Mouse (Mus musculus) lung, postnatal 36 days (tissue): ENCODE results near the gene Dnajc13.

ENCODE experiments used
- DNase-seq: peaks from one replicate; pipeline ENCODE4 v3.0.0; 2022; ENCODE audit warnings: mixed read lengths

The Dnajc13 gene

DNA sequence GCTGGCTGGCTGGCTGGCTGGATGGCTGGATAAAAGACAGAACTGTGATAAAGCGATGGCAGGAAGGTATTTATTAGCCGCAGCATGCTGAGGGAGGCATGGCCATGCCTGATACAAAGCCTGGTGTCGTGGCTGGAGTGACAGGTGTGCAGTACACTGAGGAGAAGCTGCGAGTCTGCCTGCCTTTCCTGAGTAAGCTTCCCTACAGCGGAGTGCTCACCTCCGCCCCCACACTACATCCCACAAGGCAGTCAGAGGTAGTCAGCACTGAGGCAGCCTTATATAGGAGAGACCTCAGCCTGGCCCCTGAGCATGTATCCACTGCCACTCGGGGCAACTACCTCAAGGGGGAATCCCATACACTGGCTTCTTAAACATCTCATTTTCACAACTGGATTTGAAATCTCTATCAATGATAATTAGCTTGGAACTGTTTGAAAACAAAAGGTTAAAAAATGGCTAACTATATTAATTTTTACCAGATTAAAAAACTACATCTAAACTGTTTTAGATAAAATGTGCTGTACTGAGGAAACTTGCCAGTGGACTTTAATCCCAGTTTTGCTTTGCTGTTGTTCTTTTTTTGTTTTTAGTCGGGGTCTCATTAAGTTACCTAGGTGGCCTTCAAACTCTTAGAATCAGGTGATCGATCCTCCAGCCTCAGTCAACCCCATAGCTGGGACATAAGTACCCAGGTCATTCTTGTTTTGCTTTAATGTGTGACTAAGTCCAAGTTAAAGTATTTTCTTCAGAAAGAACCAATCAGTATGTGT lies 8.1 kb downstream of the Dnajc13 start:
- DNase-seq, result no peak

DNA sequence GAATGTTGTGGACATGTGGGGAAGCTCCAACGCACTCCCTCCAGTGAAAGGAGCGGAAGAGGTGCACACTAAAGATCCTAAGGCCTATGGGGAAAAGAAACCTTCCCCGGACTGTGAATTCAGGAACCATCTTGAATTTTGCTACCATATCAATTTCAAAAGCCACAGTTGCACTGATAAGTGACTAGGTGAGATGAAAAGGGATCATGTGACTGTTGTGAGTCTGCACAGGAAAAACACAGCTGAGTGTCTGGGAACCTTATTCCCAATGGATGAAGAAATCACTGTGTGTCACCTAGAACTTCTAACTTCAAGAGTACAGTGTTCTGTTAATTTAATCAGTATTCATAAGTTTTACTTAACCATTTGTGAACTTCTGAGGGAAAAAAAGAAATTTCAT lies 10.1 kb downstream of the Dnajc13 start:
- no peak for DNase-seq

- DNase-seq, result no peak
Observed at GRCm38 (mm10) chr9:104251687-104252086, 11.0 kb downstream of the Dnajc13 start.

- DNase-seq, result no peak
Observed at GRCm38 (mm10) chr9:104251111-104251510, 11.6 kb downstream of the Dnajc13 start.

GRCm38 (mm10) chr9:104247307-104247987 lies 15.3 kb downstream of the Dnajc13 start:
- no peak for DNase-seq

DNA sequence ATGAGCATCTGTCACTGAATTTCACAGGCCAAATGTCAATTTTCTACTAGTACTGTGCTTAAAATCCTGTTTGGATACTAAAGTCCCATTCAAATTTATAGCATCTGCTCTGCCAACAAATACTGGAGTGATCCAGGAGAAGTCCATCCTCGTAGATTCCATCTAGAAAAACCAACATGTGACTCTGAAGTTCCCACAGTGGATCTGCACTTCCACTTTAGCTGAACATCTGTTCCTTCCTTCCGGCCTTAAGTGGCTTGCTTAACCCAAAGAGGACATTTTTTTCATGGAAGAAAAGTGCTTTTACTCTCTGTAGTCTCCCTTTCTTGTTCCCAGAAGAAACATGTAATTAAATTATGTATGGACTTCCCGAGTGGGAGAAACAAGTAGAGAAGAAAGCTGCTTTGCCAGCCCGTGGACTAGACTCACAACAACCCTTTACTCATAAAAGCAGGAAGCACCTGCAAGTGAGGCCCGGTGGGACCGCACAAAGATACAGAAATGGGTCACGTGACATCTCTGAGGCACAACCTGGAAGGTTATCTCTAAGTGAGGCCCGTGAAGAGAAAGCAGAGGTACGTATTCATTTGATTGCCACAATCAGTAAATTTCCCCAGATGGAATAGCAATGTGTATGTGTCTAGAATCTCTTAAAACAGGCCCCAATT lies 18.8 kb downstream of the Dnajc13 start:
- no peak for DNase-seq

GRCm38 (mm10) chr9:104240146-104240545 lies 22.6 kb downstream of the Dnajc13 start:
- DNase-seq, result no peak

DNA sequence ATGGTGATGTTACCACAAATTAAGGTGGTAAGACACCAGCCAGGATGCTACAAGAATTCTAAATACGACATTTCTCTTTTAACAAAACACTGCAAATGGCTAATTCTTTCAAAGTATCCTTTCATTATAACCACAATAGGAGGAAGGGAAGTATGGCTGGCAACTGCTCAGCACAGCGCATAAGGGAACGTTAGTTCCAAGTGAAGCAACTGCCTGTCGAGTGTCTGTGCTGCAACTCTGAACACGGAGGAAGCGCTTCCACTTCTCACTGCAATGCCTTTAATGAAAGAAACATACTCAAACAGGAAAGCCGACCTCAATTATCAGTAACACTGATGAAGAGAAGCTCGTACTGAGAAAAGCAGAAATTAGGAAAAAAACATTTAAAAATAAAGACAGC lies 23.7 kb downstream of the Dnajc13 start:
- peak; percentile 28 for DNase-seq

DNA sequence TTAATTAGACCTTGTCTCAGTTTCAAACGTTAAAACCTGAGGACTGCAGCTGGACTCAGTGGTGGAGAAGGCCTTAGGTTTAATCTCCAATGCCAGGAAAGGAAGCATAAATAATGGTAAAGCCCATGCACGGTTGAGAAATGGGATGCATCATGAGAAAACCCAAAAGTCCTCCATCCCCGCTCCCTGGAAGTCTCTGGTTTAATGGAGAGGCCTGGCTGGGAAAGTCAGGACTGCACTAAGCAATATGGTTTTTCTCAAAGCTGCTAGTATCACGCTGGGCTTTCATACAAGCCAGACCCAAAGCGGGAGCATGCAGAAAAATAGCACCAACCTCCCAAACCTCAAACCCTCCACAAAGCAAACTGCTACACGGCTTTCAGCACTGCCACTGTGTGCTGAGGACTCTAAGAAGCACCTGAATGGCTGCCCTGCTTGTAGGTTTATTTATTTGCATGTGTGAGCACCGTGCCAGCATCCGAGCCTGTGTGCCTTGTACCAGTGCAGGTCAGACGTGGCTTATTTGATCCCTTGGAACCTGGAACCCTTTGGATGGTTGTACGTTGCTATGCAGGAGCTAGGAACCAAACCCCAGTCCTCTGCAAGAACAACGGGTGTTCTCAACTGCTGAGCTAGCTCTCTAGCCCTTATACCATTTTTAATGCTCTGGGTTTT lies 26.3 kb downstream of the Dnajc13 start:
- DNase-seq, result no peak

GRCm38 (mm10) chr9:104235751-104236150 lies 27.0 kb downstream of the Dnajc13 start:
- no peak for DNase-seq

DNA sequence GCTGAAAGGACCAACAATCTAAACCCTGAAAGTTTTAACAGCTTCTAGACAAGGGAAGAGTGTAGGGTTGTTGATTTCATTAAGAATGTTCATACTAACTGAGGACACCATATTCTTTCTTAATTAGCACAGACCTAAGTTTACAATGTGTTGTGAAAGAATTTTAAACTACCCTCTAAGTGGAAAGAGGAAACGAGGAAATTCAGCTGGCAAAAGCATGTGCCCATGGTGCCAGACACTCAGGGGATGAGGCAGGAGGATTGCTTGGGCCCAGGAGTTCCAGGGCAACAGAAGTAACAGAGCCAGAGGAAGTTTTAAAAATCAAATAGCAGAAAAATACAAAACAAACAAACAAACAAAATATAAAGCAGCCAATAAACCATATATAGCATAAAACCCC lies 28.9 kb downstream of the Dnajc13 start:
- DNase-seq, result no peak

GRCm38 (mm10) chr9:104233060-104233459 lies 29.7 kb downstream of the Dnajc13 start:
- no peak for DNase-seq

- DNase-seq, result peak; percentile 51
Observed at GRCm38 (mm10) chr9:104232004-104232403, 30.7 kb downstream of the Dnajc13 start.

DNA sequence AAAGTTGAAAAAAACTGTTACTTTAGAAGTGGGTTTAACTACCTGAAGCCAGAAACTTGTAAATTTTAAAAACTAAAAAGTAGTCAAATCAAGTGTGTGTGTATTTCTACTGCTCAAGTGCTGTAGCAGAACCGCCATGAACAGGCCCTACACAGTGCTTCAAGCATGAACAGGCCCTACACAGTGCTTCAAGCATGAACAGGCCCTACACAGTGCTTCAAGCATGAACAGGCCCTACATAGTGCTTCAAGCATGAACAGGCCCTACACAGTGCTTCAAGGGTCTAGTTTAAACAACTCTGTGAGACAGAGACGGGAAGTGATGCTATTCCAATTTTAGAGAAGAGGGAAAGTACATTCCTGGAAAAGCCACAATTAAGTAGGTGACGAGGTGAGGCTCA lies 51.3 kb downstream of the Dnajc13 start:
- DNase-seq, result peak; percentile 14

DNA sequence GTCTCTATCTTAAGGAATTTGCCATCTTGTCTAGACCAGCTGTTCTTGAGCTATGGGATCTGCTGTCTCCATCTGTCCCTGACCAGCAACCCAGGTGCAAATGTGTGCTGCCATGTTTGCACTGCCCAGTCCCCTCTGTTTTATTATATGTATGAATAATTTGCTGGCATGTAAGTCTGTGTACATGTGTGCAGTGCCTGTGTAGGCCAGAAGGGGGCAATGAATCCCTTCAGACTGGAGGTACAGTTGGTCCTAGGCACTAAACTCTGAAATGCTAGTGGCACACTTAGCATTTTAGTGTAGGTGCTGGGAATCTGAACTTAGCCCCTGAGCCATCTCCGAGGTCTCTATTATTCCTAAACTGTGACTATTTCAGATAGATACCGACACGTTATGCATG lies 58.9 kb downstream of the Dnajc13 start:
- DNase-seq, result peak; percentile 67

- DNase-seq, result no peak
Observed at GRCm38 (mm10) chr9:104194528-104194927, 68.2 kb downstream of the Dnajc13 start.

DNA sequence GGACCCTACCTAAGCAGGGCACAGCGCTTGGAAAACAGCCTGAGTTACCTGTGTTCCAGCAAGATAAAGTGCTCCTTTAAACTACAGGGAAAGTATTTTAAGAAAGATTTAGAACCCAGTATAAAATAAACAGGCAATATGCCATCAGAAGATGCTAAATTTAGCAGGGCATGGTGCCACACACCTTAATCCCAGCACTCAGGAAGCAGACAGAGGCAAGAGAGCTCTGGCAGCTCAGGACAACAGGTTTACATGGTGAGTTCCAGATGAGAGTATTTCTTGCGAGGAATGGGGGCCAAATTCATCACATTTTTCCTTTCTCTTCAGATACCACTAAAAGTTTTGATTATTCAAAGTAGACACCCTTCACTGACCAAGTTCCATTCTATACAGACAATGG lies 68.8 kb downstream of the Dnajc13 start:
- DNase-seq, result no peak

DNA sequence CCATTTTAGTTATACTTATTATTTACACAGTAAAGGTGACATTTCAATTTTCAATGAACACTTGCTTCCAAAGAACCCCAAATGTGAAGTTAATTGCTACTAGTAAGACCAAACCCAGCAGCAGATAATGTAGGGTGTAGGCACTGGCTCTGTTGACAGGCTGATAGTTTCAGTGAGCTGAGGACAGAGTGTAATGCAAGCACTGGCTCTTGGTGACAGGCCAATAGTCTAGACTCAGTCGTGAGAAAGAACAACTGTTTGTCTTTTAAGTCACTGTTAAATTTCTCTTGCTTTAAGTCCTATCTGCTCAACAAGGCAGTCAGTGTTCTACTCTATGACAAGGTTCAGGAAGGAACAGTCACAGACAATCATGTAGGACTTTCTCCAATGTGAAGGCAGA lies 69.4 kb downstream of the Dnajc13 start:
- no peak for DNase-seq

DNA sequence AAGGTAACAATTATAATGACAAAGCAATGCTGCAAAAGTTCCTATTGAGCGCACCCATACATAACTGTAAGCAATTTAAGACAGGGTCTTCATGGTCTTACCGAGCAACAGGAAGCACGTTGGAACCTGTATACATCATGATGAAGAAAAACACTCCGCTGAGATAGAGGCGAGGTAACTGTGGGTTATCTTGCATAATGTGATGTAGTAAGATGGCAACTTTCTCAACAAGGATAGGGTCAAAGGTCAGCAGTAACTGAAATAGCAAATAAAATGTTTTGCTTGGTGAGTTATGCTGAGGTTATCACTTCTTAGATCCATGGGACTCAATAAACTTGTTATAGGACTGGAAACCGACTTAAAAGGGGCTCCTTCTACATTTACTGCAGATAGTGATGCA lies 70.2 kb downstream of the Dnajc13 start:
- DNase-seq, result no peak

DNA sequence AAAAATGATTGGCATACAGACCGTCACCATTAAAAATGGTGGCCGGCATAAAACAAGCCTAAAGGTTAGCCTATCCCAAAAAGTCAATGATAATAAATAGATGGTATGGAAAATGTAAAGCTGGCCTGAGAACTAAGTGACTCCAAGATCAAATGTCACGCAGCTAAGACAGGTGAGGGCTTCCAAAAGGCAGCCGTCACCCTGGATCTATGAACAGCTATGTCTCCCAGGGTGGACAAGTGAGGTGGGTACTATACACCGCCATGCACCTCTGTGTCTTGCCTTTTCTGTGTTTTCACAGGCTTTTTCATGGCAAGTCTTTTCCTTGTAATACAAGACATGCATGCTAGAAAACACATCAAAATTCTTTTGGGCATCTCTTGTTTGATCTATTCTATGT lies 73.1 kb downstream of the Dnajc13 start:
- DNase-seq, result no peak

DNA sequence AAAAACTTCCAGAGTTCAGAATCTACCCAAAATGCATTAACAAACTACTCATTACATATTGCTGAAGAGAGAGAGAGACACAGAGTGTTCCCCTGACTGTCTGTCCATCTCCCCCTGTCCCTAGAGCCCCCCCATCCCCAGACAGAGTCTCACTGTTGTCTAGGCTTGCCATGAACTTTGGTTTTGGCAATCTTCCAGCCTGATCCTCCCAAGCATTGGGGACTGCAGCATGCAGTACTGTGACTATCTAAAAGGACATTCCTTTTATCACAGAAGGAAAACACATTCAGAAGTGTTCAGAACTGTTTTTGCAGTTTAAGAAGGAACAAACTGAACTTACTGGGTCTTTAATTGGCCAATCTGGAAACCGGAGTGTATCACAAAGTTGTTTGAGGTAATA lies 74.0 kb downstream of the Dnajc13 start:
- no peak for DNase-seq

DNA sequence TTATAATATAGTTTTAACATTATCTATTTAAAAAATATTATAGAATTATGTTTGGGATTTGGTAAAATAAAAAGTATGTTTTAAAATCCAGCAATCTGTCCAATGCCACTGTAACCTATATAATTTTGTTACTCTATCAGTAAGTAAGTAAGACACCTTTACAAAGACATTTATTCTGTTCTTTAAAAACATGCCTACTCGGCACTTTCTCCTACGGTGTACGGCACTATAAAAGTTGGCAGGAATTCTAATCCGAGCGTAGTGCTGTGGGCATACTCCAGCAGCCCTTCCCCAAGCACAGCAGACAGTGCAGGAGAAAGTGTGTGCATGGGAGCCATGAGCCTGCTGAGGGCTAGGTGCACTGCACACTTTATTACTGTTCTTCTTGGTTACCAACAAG lies 75.7 kb downstream of the Dnajc13 start:
- no peak for DNase-seq

GRCm38 (mm10) chr9:104183181-104183580 lies 79.5 kb downstream of the Dnajc13 start:
- no peak for DNase-seq
